Mouse (Mus musculus): ENCODE data around the gene Alg9.
"Not testable (repeated sequence)": the region's sequence is repeated elsewhere in the genome, so short reads cannot be mapped to it uniquely, and the experiment has no call there.

The Alg9 gene

GRCm38 (mm10) chr9:50816512-50816911 is 41.7 kb downstream of the Alg9 start:
- DNase-seq (ENCODE audit: low spot score in 2 of 2): no peak

GRCm38 (mm10) chr9:50818050-50818449 is 43.2 kb downstream of the Alg9 start:
- no peak for DNase-seq (ENCODE audit: low spot score in 2 of 2)

- no peak for DNase-seq (ENCODE audit: low spot score in 2 of 2)
Observed at GRCm38 (mm10) chr9:50819716-50820115, 44.9 kb downstream of the Alg9 start.

GRCm38 (mm10) chr9:50821651-50822050 is 46.8 kb downstream of the Alg9 start:
- no peak for DNase-seq (ENCODE audit: low spot score in 2 of 2)

- DNase-seq (ENCODE audit: low spot score in 2 of 2): no peak
Observed at GRCm38 (mm10) chr9:50822216-50822615, 47.4 kb downstream of the Alg9 start.

- no peak for DNase-seq (ENCODE audit: low spot score in 2 of 2)
Observed at GRCm38 (mm10) chr9:50823779-50824453, 49.1 kb downstream of the Alg9 start.

- no peak for DNase-seq (ENCODE audit: low spot score in 2 of 2)
Observed at GRCm38 (mm10) chr9:50831514-50831913, 56.7 kb downstream of the Alg9 start.

- no peak for DNase-seq (ENCODE audit: low spot score in 2 of 2)
Observed at GRCm38 (mm10) chr9:50832162-50832561, 57.3 kb downstream of the Alg9 start.

- DNase-seq (ENCODE audit: low spot score in 2 of 2): not testable (repeated sequence)
Observed at GRCm38 (mm10) chr9:50832582-50832981, 57.8 kb downstream of the Alg9 start.

GRCm38 (mm10) chr9:50833786-50834185 is 59.0 kb downstream of the Alg9 start:
- DNase-seq (ENCODE audit: low spot score in 2 of 2): no peak

- no peak for DNase-seq (ENCODE audit: low spot score in 2 of 2)
Observed at GRCm38 (mm10) chr9:50835068-50835705, 60.4 kb downstream of the Alg9 start.

GRCm38 (mm10) chr9:50836097-50836496 is 61.3 kb downstream of the Alg9 start:
- DNase-seq (ENCODE audit: low spot score in 2 of 2): no peak

GRCm38 (mm10) chr9:50841079-50841789 is 66.4 kb downstream of the Alg9 start:
- DNase-seq (ENCODE audit: low spot score in 2 of 2): no peak

- DNase-seq (ENCODE audit: low spot score in 2 of 2): no peak
Observed at GRCm38 (mm10) chr9:50845081-50845480, 70.3 kb downstream of the Alg9 start, which contains the start of gene Ppp2r1b. TSS of gene Ppp2r1b (plus strand) at chr9:50845301.

GRCm38 (mm10) chr9:50845547-50845946 is 70.7 kb downstream of the Alg9 start:
- no peak for DNase-seq (ENCODE audit: low spot score in 2 of 2)

GRCm38 (mm10) chr9:50847133-50847532 is 72.3 kb downstream of the Alg9 start:
- no peak for DNase-seq (ENCODE audit: low spot score in 2 of 2)

- no peak for DNase-seq (ENCODE audit: low spot score in 2 of 2)
Observed at GRCm38 (mm10) chr9:50847606-50848368, 73.0 kb downstream of the Alg9 start.

GRCm38 (mm10) chr9:50848821-50849220 is 74.0 kb downstream of the Alg9 start:
- DNase-seq (ENCODE audit: low spot score in 2 of 2): no peak

GRCm38 (mm10) chr9:50849249-50849648 is 74.4 kb downstream of the Alg9 start:
- DNase-seq (ENCODE audit: low spot score in 2 of 2): peak; percentile 80 to 91

GRCm38 (mm10) chr9:50849755-50850154 is 74.9 kb downstream of the Alg9 start:
- DNase-seq (ENCODE audit: low spot score in 2 of 2): no peak

GRCm38 (mm10) chr9:50850271-50850670 is 75.5 kb downstream of the Alg9 start:
- DNase-seq (ENCODE audit: low spot score in 2 of 2): no peak

- DNase-seq (ENCODE audit: low spot score in 2 of 2): no peak
Observed at GRCm38 (mm10) chr9:50850713-50851112, 75.9 kb downstream of the Alg9 start.

Data from urinary bladder, postnatal 4 days (tissue).